Mouse (Mus musculus) testis, adult 2 months (tissue): ENCODE results near the gene Gm20503.

ENCODE experiments used
- CTCF ChIP-seq: fragments of 200-500 bp; IDR thresholded peaks from 2 replicates; pipeline ENCODE4 v1.5.1; 2012; ENCODE audit warnings: low read depth, mild to moderate bottlenecking, inconsistent platforms, low read length, moderate library complexity; ENCODE audit not compliant: control insufficient read depth, insufficient read depth, insufficient replicate concordance
- POLR2A ChIP-seq: fragments of 200-500 bp; IDR thresholded peaks from 2 replicates; pipeline ENCODE4 v1.6.1; 2012; ENCODE audit warnings: low read depth, mild to moderate bottlenecking, inconsistent platforms, low read length, moderate library complexity; ENCODE audit not compliant: control insufficient read depth

DNA sequence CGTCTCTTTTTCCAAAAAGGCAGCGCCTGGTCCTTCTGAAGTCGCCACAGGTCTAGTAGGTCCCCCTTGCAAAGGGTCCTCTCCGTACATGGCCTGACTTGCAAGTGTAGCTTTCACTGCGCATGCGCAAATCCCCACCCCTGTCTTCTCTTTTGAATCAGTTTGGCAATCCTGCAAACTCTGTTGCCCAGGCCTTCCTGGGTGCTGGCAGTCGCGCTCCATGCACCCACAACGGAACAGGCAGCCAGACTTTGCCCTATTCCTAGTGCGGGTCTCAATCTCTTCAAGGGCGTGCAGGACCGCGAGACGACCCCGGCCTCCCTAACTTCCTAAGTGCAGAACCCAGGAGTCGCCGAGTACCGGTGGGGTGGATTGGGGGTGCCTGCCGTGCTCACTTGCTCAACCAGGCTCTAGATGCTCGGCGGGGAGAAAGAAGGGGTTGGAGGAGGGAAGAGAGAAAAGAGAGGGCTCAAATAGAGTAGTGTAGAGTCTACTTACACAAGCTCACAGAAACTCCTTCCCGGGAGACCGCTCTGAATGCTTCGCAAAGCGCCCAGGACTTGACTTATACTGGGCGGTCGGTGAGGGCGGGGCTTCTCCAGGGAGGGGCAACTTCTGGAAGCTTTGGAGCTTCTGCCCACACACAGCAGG is 16.3 kb upstream of the Gm20503 start, which contains the start of gene Ptgr1:
- TF ChIP-seq CTCF = no peak
- peak; percentile 29; the same call in 1 of the 2 replicates for TF ChIP-seq POLR2A
